Mouse (Mus musculus): ENCODE data around the gene Cavin4. TPM values are rescaled to one million over a fixed set of nuclear protein-coding genes. Genes with fewer than 3 reads are reported as not detected.

The Cavin4 gene
- total RNA-seq, 2 experiments from 2014 or later = not detected

DNA sequence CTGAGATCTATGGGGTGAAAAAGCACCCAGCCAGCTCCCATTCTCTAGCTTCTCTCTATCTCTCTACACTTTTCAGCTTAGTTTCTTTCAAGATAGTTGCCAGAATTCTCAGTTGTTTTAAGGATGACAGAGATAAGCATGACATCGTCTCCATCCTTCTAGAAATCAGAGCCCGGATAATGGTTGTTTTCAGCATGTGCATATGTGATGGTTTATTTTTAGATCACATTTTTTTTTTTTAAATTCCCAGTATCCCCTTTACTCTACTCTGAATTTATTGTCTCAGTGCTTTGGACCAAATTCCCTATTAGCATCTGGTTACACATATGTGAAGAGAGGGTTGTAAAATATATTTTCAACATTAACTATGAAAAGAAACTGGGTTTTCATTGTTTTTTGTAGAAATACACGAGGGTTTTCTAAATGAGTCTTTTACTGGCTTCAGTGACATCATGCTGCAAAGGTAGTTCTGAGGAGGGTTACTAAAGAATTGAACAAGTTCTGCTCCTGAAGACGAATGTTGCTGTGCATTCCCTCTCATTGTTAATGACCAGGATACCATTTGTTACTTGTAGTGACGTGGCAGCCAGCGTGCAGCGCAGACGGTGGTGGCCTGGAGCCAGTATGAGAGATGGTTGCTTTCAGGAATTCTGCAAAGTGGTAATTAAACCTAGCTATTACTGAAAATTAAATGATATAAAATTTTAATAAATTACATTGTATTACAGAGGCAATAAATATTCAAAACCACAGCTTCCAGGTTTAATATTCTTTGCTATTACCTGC is 52.7 kb downstream of the Cavin4 start:
- no peak for ATAC-seq (replicated peaks; ENCODE audit: low FRiP score, low TSS enrichment, poor library complexity, severe bottlenecking)

DNA sequence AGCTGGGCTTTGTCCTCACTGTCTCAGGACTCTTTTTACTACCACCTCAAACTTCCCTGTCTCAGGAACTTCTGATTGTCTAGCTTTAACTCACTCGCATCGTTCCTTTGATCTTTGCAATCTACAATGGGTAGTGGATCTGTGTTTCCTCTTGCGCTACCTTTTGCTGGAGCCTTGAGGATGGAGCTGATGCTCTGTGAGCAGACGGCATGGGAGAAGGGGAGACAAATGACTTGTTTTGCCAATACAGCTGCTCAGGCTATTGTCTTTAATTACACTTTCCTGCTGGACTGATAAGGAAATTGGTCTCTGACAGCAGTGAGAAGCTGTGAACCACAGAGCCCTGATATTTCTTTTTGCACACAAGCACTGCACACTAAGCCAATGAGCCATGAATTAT is 53.5 kb downstream of the Cavin4 start:
- ATAC-seq (replicated peaks; ENCODE audit: low FRiP score, low TSS enrichment, poor library complexity, severe bottlenecking) = no peak

Other genes starting within 250 kb of the Cavin4 start
- 59.4 and 65.9 TPM in 2 replicates for gene Tex10, start 190.1 kb upstream of the Cavin4 start, total RNA-seq (2014; fragmentation: Nextera tagmentation)
- gene Tex10, start 190.1 kb upstream of the Cavin4 start, total RNA-seq (2017) = 61.5 and 94.7 TPM in 2 replicates
- 0.57 TPM in 1 of 2 replicates, not detected in the other for gene Msantd3, start 123.6 kb upstream of the Cavin4 start, total RNA-seq (2014; fragmentation: Nextera tagmentation)
- gene Msantd3, start 123.6 kb upstream of the Cavin4 start, total RNA-seq (2017) = 3.3 and 6.8 TPM in 2 replicates
- gene Tmeff1, start 78.3 kb upstream of the Cavin4 start, total RNA-seq (2014; fragmentation: Nextera tagmentation) = not detected in 2 replicates
- gene Tmeff1, start 78.3 kb upstream of the Cavin4 start, total RNA-seq (2017) = 0.95 TPM in 1 of 2 replicates, not detected in the other